Mouse (Mus musculus) frontal cortex, adult 2 months (tissue): ENCODE results near the gene Mrm1. TPM values are rescaled to one million over a fixed set of nuclear protein-coding genes. Genes with fewer than 3 reads are reported as not detected.

ENCODE experiments used
- DNase-seq, 2 experiments: peaks; one replicate each; pipeline ENCODE4 v3.0.0; 2022; ENCODE audit warnings: low spot score in 1 of 2; ENCODE audit errors: extremely low spot score in 1 of 2
- polyA plus RNA-seq: library from polyadenylated mRNA; depleted of rRNA; stranded (reverse); fragments of >200 nt; gene quantifications from 2 replicates; pipeline ENCODE4 v1.2.3, GENCODE M21; 2012; rRNA removed

Mrm1 gene
- polyA plus RNA-seq, 1 experiment: 14.1 TPM

DNA sequence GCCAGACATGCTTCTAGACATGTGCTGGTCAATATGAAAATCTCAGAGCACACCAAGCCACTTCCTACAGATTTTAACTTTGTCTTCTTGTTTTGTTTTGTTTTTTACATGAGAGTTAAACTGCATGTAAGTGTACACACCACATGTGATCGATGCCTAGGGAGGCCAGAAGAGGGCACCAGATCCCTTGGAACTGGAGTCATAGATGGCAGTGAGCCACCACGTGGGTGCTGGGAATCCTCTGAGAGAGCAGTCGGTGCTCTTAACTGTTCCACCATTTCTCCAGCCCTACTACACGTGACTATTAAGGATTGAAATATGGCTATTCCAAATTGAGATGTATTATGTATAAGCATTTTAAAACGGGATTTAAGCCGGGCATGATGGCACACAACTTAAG, 2.0 kb downstream of the Mrm1 start:
- DNase-seq: peak in 1 of 2 experiments; percentile 39

DNA sequence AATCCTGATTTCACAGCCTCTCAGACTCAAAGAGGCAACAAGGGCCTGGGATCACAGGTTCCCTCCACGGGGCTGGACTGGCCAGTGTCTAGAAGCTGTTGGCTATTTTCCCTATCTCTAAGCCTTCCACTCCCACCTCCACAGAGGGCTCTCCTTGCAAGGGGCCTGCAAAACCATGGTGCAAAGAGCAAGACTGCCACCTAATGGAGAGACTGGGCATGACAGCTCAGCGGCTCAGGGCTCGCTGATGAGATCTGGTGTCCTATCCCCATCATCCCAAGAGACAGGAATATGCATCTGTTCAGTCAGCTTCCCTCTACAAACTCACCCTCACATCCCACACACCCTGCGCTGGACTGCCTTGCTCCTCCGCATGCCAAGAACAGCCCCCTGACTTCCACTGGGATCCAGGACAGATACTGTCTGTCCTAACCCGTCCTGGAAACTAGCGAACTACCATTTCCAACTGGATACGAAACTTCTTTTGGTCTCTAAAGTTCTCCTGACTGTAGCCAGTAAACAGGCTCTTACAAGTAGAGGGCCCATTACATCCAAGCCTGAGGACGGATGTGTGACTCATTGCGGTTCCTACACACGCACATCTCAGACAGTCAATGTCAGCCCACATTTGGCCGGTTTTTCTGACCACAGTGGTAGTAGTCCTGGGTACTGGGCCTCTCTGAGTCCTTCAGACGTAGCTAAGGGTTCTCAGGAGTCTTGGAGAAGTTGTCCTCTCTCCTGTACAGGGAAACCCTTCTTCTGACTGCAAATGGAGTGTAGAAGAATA, 5.4 kb downstream of the Mrm1 start:
- peak in 1 of 2 experiments; percentile 88 for DNase-seq

DNA sequence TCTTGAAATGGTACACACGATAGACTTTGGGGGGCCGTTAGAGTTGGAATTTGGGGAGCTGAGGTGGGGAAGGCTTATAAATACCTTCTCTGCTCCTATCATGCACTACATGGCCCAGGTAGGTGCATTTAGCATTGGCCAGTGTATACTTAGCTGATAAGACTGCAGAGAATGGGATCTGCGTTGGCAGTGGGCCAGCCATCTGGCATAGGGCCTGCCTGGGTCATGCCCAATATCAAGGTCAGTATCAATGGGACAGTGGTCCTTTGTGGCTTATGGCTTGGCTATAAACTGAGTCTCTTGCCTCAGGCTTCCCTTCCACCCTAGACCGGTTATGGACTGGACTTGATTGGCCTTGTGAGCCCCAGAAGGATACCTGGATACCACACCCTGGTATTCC, 14.9 kb downstream of the Mrm1 start:
- no peak for DNase-seq

DNA sequence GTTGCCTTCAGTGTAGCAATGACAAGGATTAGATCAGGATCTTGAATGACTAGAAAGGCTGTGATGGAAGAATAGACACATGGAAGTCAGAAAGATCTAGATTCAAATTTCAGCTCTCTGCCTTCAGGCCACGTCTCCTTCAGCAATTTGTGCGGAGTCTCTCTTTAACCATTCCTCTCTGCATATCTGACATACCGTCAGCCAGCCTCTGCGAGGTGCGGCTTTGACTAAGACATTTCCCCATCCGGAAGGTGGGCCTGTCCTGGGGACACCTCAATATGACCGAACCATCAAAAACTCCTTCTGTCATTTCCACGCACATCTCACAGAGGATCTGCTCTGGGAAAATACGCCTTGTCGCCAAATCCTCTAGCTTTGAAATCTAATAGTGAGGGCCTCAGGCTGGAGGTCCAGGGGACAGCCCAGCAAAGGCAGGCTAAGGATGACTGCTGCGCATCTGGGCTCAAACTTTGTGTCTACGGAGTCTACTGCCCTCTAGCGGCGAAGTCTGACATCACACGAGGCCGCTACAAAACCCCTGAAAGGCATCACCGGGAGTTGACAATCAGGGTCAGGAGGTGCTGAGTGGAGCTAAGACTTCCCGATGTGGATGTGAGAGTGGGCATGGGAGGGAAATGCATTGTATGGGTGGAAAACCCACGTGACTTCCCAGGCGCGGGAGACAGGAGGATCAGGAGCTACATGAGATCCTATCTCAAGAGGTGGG, 21.5 kb downstream of the Mrm1 start:
- peak in 1 of 2 experiments; percentile 83 for DNase-seq

DNA sequence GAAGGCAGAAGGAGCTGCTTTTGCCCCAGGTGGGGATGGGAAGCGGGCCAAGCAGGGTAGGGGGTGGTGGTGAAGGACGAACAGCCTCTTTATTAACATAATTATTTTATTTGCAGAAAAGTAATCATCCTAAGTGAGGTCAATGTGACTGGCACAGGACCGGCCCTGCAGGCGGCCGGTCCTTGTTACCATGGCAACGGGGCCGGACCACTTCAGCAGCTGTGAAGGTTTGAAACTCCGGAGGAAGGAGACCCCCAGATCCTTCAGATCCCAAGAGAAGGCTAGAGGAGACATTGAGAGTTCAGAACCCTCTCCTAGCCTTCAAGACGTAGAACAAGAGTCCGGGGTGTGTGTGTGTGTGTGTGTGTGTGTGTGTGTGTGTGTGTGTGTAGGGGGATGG, 22.3 kb downstream of the Mrm1 start:
- DNase-seq: no peak

DNA sequence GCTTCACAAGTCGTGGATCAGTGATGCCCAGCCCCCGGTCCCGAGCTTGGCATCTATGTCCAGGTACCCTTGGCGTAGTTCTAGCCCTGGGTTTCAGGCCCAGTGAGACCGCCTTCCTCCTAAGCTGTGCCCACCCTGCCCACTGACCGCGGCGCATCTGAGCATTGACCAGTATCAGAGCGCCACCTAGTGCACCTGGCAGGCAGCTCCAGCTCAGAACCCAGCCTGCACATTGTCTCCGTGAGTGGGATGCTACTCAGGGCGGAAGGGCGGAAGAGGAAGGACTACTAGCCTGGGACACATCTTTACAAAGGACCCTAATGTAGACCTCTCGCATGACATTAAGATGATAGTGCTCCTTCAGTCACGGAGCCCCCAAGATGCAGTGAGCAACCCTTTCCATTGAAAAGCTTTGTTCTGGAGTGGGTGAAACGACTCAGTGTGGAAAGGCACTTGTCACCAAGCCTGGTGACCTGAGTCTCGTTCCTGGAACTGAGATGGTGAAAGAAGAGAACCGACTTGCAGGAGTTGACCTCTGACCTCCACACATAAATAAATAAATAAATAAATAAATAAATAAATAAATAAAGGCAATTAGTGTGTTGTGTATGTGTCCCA, 24.7 kb downstream of the Mrm1 start:
- DNase-seq: peak in 1 of 2 experiments; percentile 87

DNA sequence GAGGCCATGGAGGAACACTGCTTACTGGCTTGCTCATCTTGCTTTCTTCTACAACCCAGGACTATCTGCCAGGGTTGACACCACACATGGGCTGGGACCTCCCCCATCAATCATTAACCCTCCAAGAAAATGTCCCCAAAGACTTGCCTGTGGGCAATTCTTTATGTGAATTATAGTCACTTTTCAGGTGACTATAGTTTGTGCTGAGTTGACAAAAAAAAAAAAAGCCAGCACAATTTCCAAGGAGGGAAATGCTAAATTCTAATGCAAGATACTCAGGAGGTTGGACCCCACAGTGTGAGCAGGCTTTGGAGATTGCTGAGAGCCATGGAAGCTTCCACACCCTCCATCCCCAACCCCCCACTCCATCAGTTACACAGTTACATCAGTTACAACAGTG, 25.8 kb downstream of the Mrm1 start:
- DNase-seq: no peak

DNA sequence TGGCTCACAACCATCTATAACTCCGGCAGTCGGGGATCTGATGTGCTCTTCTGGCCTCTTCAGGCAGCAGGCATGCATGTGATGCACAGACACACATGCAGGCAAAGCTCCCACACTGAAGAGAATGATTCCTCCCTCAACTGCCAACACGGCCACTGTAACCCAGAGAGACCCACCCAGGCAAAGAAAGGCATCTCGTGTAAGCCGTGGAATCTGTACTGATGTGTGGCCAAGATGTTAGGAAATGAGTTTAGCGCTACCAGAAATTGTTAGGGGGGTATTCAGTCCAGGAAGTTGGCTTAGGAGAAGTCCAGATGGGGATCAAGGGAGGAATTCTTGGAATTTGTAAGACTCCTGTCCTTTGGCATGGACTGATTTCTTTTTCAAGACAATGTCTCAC, 28.9 kb downstream of the Mrm1 start:
- no peak for DNase-seq

DNA sequence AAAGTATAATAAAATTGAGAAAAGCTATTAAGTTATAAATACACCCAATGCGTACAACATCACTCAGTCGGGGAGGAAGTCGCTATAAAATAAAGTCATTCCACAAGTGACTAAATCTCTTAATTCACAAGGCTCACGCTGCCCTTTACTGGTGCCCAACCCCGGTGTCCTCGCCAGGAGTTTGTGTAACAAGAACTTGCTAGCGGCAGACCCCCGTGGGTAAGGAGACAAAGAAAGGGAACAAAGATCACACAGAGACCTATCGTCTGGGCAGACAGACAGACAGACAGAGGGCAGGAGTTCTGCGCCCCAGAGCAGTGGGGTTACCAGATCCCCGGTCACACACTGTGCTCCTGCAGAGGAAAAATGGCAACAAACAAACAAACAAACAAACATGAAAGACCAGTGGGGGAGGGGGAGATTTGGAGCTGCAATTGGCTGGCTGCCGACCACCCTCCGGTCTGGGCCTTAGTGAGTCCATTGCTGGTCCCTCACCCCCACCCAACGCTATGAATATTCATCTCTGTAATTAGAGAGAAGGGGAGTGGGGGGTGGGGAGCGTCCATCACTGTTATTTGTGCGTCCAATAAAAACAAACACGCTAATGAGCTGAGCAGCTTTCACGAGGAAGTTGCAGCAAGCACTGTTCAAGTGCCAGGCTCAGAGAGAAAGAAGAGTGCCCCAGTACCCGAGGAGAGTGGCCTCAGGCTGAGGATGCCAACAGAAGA, 39.0 kb downstream of the Mrm1 start:
- DNase-seq: no peak

DNA sequence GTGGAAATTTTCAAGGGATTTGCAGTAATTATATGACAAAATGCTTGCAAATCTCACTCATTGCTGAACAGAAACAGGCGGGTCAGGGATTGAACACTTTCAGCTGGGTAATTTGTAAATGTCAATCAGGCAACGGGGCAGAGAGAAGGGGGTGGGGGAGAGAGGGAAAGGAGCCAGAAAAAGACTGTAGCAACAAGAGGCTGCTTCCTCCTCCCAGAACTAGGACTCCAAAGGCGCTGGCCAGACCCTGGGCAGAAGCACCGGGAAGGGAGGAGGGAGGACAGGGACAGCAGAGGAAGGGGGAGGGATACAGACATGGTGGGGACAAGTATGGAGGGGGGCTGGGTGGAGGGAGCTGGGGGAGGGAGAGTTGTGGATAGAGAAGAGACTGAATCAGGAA, 43.8 kb downstream of the Mrm1 start:
- no peak for DNase-seq

DNA sequence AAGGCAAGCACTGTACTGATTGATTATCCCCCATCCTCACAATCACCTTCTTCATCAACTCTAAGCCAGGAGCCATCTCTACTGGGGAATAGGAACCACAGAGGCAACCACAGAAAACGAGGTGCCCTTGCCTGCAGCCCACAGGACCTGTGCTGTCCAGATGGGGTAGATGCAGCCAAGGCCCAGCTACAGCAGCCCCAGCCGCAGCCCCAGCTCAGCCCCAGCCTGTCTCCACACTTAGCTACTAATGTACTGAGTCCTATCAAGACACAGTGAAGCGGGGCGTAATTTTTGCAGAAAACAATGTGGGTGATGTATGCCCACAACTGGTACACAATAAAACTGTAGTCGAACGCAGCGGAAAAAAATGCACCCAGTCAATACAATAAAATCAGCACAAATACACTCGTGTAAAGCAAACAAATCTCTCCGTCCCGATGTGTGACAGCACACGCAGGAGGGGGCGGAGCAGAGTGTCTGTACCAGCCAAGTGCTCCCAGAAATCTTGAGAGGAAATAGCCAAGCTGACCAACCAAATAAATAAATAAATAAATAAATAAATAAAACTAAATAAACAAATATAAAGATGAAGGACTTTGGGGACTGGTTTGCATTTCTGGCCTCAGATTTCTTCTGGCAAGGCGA, 44.3 kb downstream of the Mrm1 start:
- no peak for DNase-seq

DNA sequence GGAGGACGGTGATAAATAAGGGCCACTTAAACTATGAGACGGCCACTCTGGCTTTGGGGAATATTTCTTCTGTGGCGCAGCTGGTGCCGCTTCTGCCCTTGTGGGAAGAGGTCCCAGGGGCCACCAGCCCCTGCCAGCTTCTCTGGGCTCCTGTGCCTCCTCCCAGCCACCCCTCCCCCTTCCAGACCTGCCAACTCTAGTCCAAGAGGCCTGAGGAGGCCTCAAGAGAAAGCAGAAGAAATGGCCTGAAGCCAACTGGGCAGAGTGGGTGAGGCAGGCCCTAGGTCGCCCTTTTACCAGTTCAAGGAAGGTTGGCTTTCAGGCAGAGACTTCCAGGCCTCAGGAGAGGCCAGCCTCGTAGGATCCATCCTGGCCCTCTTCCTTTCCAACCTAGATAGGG, 51.4 kb downstream of the Mrm1 start:
- DNase-seq: no peak

DNA sequence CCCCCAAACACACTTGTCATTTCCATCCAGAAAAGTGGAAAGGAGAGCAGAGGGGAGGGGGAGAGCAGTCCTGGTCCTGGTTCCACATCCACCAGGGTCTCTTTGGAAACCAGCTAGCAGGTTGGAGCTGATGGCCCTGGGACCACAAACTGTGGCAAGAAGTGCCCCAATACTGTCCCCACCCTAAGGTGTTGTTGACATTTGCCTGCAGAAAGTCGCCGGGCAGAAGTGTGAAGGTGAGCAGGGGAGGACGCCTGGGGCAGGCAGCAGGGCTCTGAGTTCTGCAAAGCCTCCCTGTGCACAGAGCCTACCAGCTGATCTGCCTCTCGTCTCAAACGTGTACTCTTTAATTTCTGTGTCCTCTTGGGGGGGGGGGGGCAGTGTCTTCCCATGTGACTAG, 54.2 kb downstream of the Mrm1 start:
- no peak for DNase-seq

DNA sequence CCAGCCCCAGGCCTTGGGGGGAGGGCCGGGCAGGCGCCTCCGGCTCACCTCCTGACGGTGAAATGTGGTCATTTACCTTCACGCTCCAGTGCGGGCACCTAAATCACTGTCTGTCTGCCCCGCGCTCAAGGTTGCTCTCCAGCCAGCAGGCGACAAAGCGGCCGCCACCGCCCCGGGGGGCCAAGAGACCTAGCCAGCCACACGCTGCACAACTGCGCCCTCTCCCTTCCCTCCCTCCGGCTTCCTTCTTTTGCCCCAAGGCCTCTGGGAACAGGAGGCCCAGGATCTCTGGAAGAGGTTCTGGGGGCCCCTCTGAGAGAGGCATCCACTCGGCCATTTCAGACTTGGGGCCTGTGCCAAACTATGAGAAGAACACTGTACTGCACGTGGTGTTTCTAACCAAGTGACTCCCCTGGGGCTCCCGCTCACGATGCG, 54.8 kb downstream of the Mrm1 start:
- no peak for DNase-seq

DNA sequence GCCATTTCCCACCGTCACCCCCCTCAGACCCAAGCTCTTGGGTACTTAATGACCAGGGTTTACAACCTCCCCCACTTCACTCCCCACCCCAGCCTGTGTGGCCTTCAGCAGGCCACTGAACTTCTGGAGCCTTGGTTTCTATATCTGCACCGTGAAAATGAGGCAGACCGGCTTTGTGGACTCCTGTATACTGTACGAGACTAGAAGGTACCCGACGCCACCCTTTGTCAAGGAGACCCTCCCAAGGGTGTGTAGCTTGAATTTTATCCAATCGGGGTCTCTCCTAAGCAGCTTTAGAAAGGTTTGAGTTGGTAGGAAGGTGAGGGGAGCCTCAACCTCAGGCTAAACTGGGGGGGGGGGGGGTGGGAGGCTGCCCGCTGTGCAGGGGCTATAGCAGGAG, 55.2 kb downstream of the Mrm1 start:
- no peak for DNase-seq

Other genes starting within 250 kb of the Mrm1 start
- 12.2 and 12.5 TPM in 2 replicates for gene Dhrs11, start 9.5 kb upstream of the Mrm1 start, polyA plus RNA-seq
- gene Ggnbp2, start 51.3 kb upstream of the Mrm1 start, polyA plus RNA-seq: 109 and 119 TPM in 2 replicates
- 13.4 and 14.7 TPM in 2 replicates for gene Myo19, start 60.6 kb upstream of the Mrm1 start, polyA plus RNA-seq
- gene Pigw, start 60.8 kb upstream of the Mrm1 start, polyA plus RNA-seq: 4.1 and 4.7 TPM in 2 replicates
- gene Znhit3, start 96.9 kb upstream of the Mrm1 start, polyA plus RNA-seq: 37.8 and 47.5 TPM in 2 replicates
- 63.0 and 71.7 TPM in 2 replicates for gene Car4, start 138.3 kb upstream of the Mrm1 start, polyA plus RNA-seq